Mouse (Mus musculus) lung, adult 2 months (tissue): ENCODE results near the gene Sh3pxd2a. TPM values are rescaled to one million over a fixed set of nuclear protein-coding genes. Genes with fewer than 3 reads are reported as not detected.

Experiments used
- DNase-seq: peaks from one replicate; pipeline ENCODE4 v3.0.0; 2022
- H3K4me1 ChIP-seq: fragments of 200-500 bp; 2 replicates; pipeline ENCODE4 v1.6.1; 2011; ENCODE audit warnings: low read length; ENCODE audit not compliant: control insufficient read depth, insufficient read depth
- H3K4me3 ChIP-seq: fragments of 200-500 bp; replicated peaks from 2 replicates; pipeline ENCODE3; 2011; ENCODE audit warnings: low read depth, mild to moderate bottlenecking, control low read depth, low read length; ENCODE audit errors: extremely low read depth
- CTCF ChIP-seq: fragments of 200-500 bp; IDR thresholded peaks from 2 replicates; pipeline ENCODE4 v1.5.1; 2011; ENCODE audit warnings: mild to moderate bottlenecking, low read length, control low read depth; ENCODE audit not compliant: insufficient read depth
- POLR2A ChIP-seq: fragments of 200-500 bp; IDR thresholded peaks from 2 replicates; pipeline ENCODE4 v1.6.1; 2011; ENCODE audit warnings: low read depth, mild to moderate bottlenecking, control low read depth, low read length, borderline replicate concordance; ENCODE audit errors: extremely low read depth
- WGBS: fragments of 180-500 bp; shearing (Covaris S2); methylation state at CpG from one replicate; pipeline ENCODE4 v1.1.7; 2018; 5-methylcytosine and 5-hydroxymethylcytosine counted together
- polyA plus RNA-seq: library from polyadenylated mRNA; depleted of rRNA; stranded (reverse); fragments of >200 nt; gene quantifications from 2 replicates; pipeline ENCODE4 v1.2.3, GENCODE M21; 2012

Gene Sh3pxd2a
- polyA plus RNA-seq, 1 experiment: 40.9 TPM

GRCm38 (mm10) chr19:47338396-47339164, 125.6 kb downstream of the Sh3pxd2a start:
- WGBS: 55% methylated on average over 24 of the region's 24 CpGs
- DNase-seq: no peak
- peaks cover 14% of the 10 kb centered on the region for H3K4me1 ChIP-seq
- no peak for TF ChIP-seq POLR2A
- no peak for TF ChIP-seq CTCF
- no peak overlapping the region for H3K4me3 ChIP-seq

GRCm38 (mm10) chr19:47337743-47338142, 126.5 kb downstream of the Sh3pxd2a start:
- WGBS: 24% methylated on average over 12 of the region's 12 CpGs
- H3K4me3 ChIP-seq: no peak overlapping the region

DNA sequence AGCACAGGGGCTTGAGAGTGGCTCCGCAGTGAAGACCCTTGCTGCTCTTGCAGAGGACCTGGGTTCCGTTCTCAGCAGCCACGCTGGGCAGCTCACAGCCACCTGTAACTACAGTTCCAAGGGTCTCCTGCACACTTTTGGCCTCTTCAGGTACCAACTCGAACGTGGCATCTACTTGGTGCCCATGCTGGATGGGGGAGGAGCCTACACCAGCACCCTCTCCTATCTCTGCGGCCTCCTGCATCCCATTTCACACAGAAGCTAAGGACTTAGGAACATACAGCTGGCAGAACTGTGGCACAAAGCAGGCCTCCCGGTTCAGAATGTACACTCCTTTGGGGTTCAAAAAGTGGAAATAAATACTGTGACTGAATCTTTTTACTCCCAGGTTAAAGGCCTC, 127.0 kb downstream of the Sh3pxd2a start:
- no peak for TF ChIP-seq POLR2A
- TF ChIP-seq CTCF: no peak
- DNase-seq: no peak
- Histone ChIP-seq H3K4me3 (no peak overlapping the region), H3K4me1 (peaks cover 14% of the 10 kb centered on the region)
- 73% methylated on average over 7 of the region's 7 CpGs for WGBS

More at GRCm38 (mm10) chr19:47337743-47338142, 126.5 kb downstream of the Sh3pxd2a start:
- TF ChIP-seq CTCF: peak; percentile 83
- no peak for TF ChIP-seq POLR2A
- H3K4me1 ChIP-seq: peaks cover 14% of the 10 kb centered on the region
- peak; percentile 86 for DNase-seq

DNA sequence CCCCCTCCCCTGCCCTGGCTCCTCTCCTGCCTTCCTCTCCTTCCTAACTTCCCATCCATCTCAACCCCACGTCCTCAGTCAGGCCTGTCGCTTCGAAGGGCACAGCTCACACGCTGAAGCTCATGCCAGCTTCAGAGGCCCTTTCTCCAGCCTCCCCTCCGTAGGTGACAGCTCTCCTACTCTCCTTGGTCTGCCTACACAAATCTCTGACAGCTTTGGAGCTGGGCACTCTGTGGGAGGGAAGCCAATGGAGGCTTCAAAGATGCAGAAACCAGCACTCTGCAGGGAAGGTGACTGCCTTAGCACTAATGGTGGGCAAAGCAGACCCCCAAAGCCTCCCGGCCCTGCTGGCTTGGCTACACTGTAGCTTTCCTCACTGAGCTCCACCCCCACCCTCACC, 128.9 kb downstream of the Sh3pxd2a start:
- WGBS: 59% methylated on average over 6 of the region's 6 CpGs
- no peak overlapping the region for H3K4me3 ChIP-seq

GRCm38 (mm10) chr19:47334713-47335112, 129.5 kb downstream of the Sh3pxd2a start:
- Histone ChIP-seq H3K4me1 (peaks cover 24% of the 10 kb centered on the region), H3K4me3 (no peak overlapping the region)
- no peak for TF ChIP-seq CTCF
- no peak for TF ChIP-seq POLR2A
- DNase-seq: no peak
- 66% methylated on average over 17 of the region's 17 CpGs for WGBS

More for the DNA sequence above, 128.9 kb downstream of the Sh3pxd2a start:
- peaks cover 23% of the 10 kb centered on the region for H3K4me1 ChIP-seq
- TF ChIP-seq CTCF (no peak), POLR2A (no peak)
- no peak for DNase-seq

- 11% methylated on average over 10 of the region's 10 CpGs for WGBS
- Histone ChIP-seq H3K4me1 (peaks cover 32% of the 10 kb centered on the region), H3K4me3 (no peak overlapping the region)
- peak; percentile 37 for DNase-seq
- TF ChIP-seq POLR2A (no peak), CTCF (no peak)
Observed at GRCm38 (mm10) chr19:47330743-47331227, 133.4 kb downstream of the Sh3pxd2a start.

DNA sequence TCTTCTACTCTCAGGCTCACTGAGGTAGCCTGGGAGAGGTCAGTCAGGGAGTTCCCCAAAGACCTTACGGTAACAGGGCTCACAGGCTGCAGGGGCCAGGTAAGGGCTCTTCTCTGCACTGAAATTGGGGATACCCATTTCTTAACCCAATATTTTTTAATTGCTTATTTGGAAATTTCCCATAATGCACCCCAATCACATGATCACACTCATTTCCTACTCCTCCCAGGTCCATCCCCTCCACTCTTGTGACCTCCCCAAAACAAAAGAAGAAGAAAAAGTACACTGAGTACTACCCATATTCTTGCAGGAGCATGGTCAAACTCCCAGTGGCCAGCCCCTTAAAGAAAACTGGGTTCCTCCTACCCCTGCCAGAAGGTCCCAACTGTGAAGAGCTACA, 135.1 kb downstream of the Sh3pxd2a start:
- no peak for DNase-seq
- no peak overlapping the region for H3K4me3 ChIP-seq
- H3K4me1 ChIP-seq: peaks cover 30% of the 10 kb centered on the region
- TF ChIP-seq POLR2A: no peak
- no peak for TF ChIP-seq CTCF
- WGBS: 87% methylated on average over 1 of the region's 1 CpGs

DNA sequence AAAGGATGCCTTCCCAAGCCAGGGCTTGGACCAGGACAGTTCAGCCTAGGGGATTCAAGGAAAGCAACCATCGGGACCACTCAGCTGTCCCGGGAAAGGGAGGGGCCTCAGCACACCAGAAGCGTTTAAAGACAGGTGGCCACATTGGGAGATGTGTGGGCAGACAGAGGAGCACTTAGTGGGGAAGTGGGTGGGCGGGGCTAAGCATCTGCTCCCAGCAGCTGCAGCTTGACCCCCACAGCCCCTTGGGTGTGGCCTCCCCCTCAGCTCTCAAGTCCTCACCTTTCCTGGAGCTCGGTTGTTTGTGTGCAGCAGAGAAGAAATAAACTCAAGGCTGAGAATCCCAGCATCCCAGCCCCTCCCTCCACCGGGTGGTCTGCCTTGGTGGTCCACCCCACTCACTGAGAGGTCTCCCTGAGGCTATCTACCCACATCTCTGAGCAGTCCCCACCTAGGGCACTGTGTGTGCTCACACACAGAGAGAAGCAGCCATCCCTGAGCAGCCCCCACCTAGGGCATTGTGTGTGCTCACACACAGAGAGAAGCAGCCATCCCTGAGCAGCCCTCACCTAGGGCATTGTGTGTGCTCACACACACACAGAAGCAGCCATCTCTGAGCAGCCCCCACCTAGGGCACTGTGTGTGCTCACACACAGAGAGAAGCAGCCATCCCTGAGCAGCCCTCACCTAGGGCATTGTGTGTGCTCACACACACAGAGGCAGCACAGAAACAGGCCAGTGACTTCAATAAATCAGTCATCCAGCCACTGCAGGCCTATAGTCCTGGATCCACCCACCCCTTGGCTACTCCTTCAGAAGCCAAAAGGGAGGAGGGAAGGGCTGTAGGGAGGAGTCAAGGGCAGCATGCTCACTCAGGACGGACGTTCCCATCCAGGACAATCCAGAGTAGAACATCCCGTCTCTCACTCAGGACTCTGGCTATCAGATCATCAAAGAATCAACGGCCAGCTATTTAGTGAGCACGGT, 136.0 kb downstream of the Sh3pxd2a start:
- Histone ChIP-seq H3K4me3 (no peak overlapping the region), H3K4me1 (peaks cover 33% of the 10 kb centered on the region)
- whole genome bisulfite sequencing: 33% methylated on average over 11 of the region's 11 CpGs
- no peak for DNase-seq
- TF ChIP-seq POLR2A (no peak), CTCF (no peak)

DNA sequence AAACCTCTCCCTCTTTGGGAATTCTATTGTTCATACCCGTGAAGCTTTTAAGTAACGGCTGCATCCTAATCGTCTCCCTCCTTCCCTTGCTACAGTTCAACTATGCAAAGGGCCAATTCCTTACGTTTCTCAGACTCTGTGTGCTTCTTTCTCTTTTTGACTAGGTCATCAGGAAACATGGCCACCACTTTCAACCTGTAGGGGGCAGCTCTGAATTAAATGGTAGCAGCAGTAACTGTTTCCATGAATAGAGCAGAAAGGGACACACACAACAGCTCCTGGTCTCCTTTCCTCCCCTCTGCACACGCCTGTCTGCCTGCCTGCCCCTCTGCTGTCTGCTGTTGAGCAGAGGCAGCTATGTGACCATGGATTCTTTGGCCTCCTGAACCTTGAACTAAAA, 138.3 kb downstream of the Sh3pxd2a start:
- 25% methylated on average over 5 of the region's 5 CpGs for WGBS
- Histone ChIP-seq H3K4me3 (no peak overlapping the region), H3K4me1 (peaks cover 32% of the 10 kb centered on the region)
- DNase-seq: no peak
- 0 out of 2 replicates have a peak, but pooled peaks have one; percentile 12 for TF ChIP-seq CTCF
- no peak for TF ChIP-seq POLR2A
